Mouse (Mus musculus): ENCODE data around the gene Nme9.

GRCm38 (mm10) chr9:99424574-99424863, 26.8 kb upstream of the Nme9 start:
- no peak for TF ChIP-seq CTCF (conservative IDR thresholded peaks at IDR 0.05; ENCODE audit: low read length)
- no peak for TF ChIP-seq NANOG (IDR thresholded peaks at IDR 0.05; ENCODE audit: borderline replicate concordance, low read length)
- TF ChIP-seq POU5F1 (IDR thresholded peaks at IDR 0.05; ENCODE audit: borderline replicate concordance, low read length), result no peak
